Mouse (Mus musculus) right cerebral cortex, postnatal 14 days (tissue): ENCODE results near the gene Zfhx3.
A peak's percentile ranks its signal among the peaks of the same experiment; 100 is the strongest.

Experiments
- DNase-seq: peaks from one replicate; pipeline ENCODE4 v3.0.0; 2022

The Zfhx3 gene

GRCm38 (mm10) chr8:108813375-108813774, 870.9 kb downstream of the Zfhx3 start:
- no peak for DNase-seq

GRCm38 (mm10) chr8:108819271-108819671, 876.8 kb downstream of the Zfhx3 start:
- DNase-seq = no peak

GRCm38 (mm10) chr8:108819826-108820225, 877.4 kb downstream of the Zfhx3 start:
- DNase-seq = no peak

GRCm38 (mm10) chr8:108820634-108821033, 878.2 kb downstream of the Zfhx3 start:
- DNase-seq = no peak

DNA sequence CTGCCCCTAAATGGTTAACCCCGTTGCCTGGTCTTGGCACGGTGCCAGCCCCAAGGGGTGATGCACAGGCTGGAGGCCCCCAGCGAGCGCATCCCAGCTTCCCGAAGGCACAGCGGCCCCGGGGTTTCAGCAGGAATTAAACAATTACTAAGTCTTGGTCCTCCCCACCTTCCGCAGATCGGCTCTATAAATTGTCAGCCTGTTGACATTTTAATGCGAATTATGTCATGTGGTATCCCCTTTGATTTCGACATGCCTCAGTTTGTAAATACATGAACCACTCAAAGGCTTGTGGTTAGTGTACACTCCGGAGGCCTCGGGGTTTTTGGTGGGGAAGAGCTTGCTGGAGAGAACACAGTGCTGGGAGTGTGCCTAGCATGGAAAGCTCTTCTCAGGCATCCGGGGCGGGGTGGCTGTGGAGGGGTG, 880.4 kb downstream of the Zfhx3 start:
- no peak for DNase-seq

GRCm38 (mm10) chr8:108824049-108824448, 881.6 kb downstream of the Zfhx3 start:
- DNase-seq = no peak

GRCm38 (mm10) chr8:108826414-108826813, 884.0 kb downstream of the Zfhx3 start:
- DNase-seq = no peak

- DNase-seq = no peak
Measured at GRCm38 (mm10) chr8:108827428-108827827, 885.0 kb downstream of the Zfhx3 start.

GRCm38 (mm10) chr8:108829305-108829717, 886.9 kb downstream of the Zfhx3 start:
- peak; percentile 25 for DNase-seq

GRCm38 (mm10) chr8:108835143-108835542, 892.7 kb downstream of the Zfhx3 start:
- no peak for DNase-seq

GRCm38 (mm10) chr8:108837788-108838187, 895.3 kb downstream of the Zfhx3 start:
- DNase-seq = no peak

GRCm38 (mm10) chr8:108838761-108839160, 896.3 kb downstream of the Zfhx3 start:
- no peak for DNase-seq

GRCm38 (mm10) chr8:108842307-108842706, 899.9 kb downstream of the Zfhx3 start:
- no peak for DNase-seq

DNA sequence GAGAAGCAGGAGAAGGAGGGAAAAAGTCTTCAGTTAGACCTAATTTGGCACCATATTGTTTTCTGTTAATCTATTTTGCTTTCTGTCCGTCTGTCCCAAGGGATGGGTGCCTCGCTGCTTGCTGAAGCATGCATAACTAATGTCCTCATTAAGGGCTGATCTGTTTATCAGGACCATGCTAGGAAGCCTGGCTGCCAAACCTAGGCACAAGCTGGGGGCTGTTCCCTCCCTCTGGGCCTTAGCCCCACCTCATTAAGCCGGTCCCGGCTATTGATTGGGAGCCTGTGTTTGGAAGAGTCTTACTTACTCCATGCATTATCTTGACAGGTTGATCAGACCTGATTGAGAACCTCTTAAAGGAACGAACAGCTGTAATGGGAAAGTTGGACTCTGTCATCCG, 903.7 kb downstream of the Zfhx3 start:
- no peak for DNase-seq

DNA sequence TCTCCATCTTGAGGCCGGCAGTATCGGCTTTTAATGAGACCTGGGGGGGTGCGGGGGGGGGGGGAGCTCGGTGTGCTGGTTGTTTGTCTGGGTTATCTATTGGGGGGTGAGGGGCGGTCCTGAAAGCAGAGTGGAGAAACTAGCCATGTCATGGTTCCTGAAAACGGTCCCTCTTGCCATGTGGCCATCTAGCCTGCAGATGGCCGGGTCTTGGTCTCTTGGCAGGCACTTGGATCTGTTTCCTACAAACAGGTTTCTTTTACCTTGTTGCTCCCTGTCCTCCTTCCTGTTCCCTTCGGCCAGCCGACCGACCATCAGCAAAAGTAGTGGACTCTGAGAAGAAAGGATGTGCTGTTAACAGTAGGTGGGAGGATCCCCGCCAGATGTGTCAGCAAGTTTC, 904.4 kb downstream of the Zfhx3 start:
- no peak for DNase-seq

- DNase-seq = no peak
Measured at GRCm38 (mm10) chr8:108847356-108847755, 904.9 kb downstream of the Zfhx3 start.

DNA sequence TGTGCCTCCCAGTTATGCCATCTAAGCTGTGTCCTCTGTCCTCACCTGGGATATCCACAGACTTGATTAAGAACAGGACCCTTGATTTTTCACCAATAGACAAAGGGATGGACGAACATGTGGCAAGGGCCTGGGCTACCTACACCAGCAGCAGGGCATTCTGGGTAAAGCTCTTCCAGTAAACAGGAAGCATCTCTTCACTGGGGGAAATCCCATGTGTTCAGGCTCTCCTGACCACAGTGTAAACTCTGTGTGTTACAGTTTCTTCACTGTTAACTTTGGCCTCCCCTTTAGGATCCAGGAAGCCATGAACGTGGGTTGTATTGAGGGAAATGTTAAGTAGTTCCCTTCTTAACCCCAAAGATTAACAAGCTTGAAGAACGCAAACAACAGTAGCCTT, 906.0 kb downstream of the Zfhx3 start:
- no peak for DNase-seq

DNA sequence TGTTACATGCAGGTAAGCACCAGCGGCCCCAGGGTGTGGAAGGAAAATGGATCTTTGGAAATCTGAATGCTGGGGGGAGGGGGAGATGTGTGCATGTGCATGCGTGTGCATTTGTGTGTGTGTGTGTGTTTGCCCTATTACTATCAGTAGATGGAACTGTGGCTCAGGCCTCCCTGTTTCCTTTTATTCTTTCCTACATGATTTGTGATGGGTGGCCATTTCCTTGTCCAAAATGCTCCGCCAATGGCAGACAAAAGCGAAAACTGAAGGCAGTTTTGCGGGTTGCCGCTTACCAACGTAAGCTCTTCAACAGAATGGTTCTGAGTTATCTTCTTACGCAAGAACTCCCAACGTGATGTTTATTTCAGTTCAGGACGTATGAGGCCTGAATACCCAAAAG, 910.6 kb downstream of the Zfhx3 start:
- DNase-seq = no peak

DNA sequence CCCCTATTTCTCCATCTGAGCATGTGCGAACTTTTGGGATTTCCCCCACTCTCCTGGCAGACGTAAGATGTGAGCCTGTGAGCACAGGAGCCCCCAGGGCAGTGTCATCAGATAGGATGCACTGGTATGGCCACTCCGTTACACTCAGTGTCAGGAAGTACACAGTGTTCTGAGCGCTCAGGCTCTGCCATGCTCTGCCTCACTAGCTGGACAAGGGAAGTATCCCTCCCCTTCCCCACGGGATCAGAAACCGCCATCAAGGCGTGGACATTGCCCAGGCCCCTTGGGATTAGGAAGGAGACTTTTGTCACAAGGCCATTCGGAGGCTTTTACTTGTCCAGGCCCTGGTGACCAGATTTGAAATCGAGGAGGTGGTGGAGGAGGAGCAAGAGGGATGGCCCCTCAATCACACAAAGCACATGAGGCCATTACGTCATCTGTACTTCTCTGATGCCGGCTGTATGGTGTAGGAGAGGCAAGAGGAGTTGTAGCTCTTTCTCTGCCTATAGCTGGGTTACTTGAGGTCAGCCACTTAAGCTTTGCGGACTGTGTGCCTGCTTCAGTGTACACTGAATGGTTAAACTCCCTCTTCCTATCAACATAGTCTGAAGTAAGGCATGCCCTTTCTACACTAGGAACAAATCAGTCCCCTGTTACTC, 912.1 kb downstream of the Zfhx3 start:
- DNase-seq = no peak

GRCm38 (mm10) chr8:108859001-108859400, 916.6 kb downstream of the Zfhx3 start:
- DNase-seq = no peak

DNA sequence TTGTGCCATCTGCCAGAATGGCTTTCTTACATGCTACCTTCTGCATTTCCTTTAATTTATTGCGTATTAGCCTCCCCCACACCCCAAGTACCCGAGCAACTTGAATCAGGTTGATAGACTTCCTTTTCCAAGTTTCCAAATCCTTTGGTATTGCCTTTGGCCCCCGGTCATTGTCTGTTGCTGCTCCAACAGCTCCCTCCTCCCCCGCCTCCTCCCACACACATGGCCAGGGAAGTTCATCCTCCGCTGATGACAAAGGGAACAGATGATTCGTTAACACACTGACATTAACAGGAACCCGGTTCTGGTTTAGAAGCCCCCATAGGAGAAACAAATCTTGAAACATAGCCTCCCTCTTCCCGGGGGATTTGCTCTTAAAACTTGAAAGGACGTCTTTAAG, 917.5 kb downstream of the Zfhx3 start:
- no peak for DNase-seq

GRCm38 (mm10) chr8:108863440-108863839, 921.0 kb downstream of the Zfhx3 start:
- no peak for DNase-seq

GRCm38 (mm10) chr8:108866430-108866829, 924.0 kb downstream of the Zfhx3 start:
- DNase-seq = no peak

GRCm38 (mm10) chr8:108867482-108868258, 925.2 kb downstream of the Zfhx3 start:
- no peak for DNase-seq
